Mouse (Mus musculus) kidney, adult 2 months (tissue): ENCODE results near the gene Eps15l1. TPM values are rescaled to one million over a fixed set of nuclear protein-coding genes. Genes with fewer than 3 reads are reported as not detected.

Experiments
- DNase-seq: peaks from one replicate; pipeline ENCODE4 v3.0.0; 2021
- H3K27ac ChIP-seq: fragments of 200-500 bp; 2 replicates; pipeline ENCODE4 v1.5.1; 2012; ENCODE audit warnings: low read depth, low read length, control low read depth, inconsistent platforms; ENCODE audit not compliant: insufficient read depth
- H3K27me3 ChIP-seq: fragments of 200-500 bp; replicated peaks from 2 replicates; pipeline ENCODE4 v1.6.1; 2012; ENCODE audit warnings: mild to moderate bottlenecking, moderate library complexity, low read length, inconsistent platforms; ENCODE audit not compliant: control insufficient read depth, insufficient read depth
- H3K36me3 ChIP-seq: fragments of 200-500 bp; 2 replicates; pipeline ENCODE4 v1.6.1; 2012; ENCODE audit warnings: mild to moderate bottlenecking, moderate library complexity, low read length, inconsistent platforms; ENCODE audit not compliant: control insufficient read depth, insufficient read depth
- H3K4me1 ChIP-seq: fragments of 200-500 bp; 2 replicates; pipeline ENCODE4 v1.6.1; 2011; ENCODE audit warnings: low read length; ENCODE audit not compliant: control insufficient read depth, insufficient read depth
- H3K4me3 ChIP-seq: fragments of 200-500 bp; 2 replicates; pipeline ENCODE4 v1.5.1; 2011; ENCODE audit warnings: mild to moderate bottlenecking, low read depth, low read length, control low read depth; ENCODE audit not compliant: insufficient read depth
- CTCF ChIP-seq: fragments of 200-500 bp; conservative IDR thresholded peaks from 2 replicates; pipeline ENCODE4 v1.5.1; 2011; ENCODE audit warnings: low read depth, mild to moderate bottlenecking, control low read depth, low read length, moderate library complexity, mixed read lengths; ENCODE audit not compliant: insufficient read depth, insufficient read length
- POLR2A ChIP-seq: fragments of 200-500 bp; IDR thresholded peaks from one replicate; pipeline ENCODE4 v1.6.1; 2011; ENCODE audit warnings: low read depth, low read length, control low read depth
- WGBS: fragments of 180-500 bp; shearing (Covaris S2); methylation state at CpG from one replicate; pipeline ENCODE4 v1.1.7; 2018; 5-methylcytosine and 5-hydroxymethylcytosine counted together
- polyA plus RNA-seq: library from polyadenylated mRNA; depleted of rRNA; stranded (reverse); fragments of >200 nt; gene quantifications from 2 replicates; pipeline ENCODE4 v1.2.3, GENCODE M21; 2012

Gene Eps15l1
- polyA plus RNA-seq, 1 experiment, result 30.3 TPM

GRCm38 (mm10) chr8:72330806-72331516, 90.3 kb downstream of the Eps15l1 start:
- WGBS, result 81% methylated on average over 6 of the region's 6 CpGs
- H3K4me1 ChIP-seq, result peaks cover 7% of the 10 kb centered on the region; the same call in 1 of the 2 replicates
- H3K36me3 ChIP-seq, result no peaks in the 10 kb centered on the region
- no peaks in the 10 kb centered on the region for H3K27me3 ChIP-seq
- no peak overlapping the region for H3K4me3 ChIP-seq
- TF ChIP-seq POLR2A, result no peak
- no peak overlapping the region for H3K27ac ChIP-seq
- DNase-seq, result no peak

DNA sequence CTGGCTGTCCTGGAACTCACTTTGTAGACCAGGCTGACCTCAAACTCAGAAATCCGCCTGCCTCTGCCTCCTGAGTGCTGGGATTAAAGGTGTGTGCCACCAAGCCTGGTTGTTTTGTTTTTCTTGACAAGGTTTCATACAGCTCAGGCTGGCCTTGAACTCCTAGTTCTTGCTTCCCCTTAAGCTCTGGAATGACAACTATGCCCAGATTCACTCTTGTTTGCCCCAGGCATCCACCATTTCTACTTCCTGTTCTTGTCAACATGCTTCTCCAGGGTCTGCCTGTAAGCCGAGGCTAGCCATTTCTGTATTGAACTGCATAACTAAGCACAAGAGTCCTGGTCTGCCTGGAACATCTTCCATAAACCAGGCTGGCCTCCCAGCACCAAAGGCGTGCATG, 92.1 kb downstream of the Eps15l1 start:
- WGBS, result 90% methylated on average over 3 of the region's 3 CpGs
- no peak for TF ChIP-seq CTCF
- TF ChIP-seq POLR2A, result no peak

DNA sequence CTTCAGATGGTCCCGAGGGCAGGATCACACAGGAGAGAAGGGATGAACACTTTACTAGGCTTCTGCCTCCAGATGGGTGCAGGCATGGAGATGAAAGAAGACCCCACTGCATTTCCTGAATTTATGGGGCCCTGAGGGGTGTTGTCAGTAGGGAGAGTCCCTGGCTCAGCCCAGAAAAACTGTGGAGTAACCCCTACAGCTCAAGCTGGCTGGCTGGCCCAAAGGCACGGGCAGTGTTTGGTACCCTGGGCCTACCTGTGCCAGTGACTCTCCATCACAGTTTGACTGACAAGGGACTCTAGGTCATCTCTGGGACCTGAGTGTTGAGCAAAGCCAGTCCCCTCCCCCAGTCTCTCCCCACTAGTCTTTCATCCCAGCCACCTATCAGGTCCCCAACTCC, 96.6 kb downstream of the Eps15l1 start:
- DNase-seq, result no peak
- Histone ChIP-seq H3K36me3 (no peaks in the 10 kb centered on the region), H3K4me1 (no peaks in the 10 kb centered on the region), H3K27me3 (no peaks in the 10 kb centered on the region), H3K4me3 (no peak overlapping the region), H3K27ac (no peak overlapping the region)
- 68% methylated on average over 2 of the region's 2 CpGs for WGBS
- TF ChIP-seq POLR2A (no peak), CTCF (no peak)

More for the DNA sequence above, 92.1 kb downstream of the Eps15l1 start:
- H3K4me1 ChIP-seq, result peaks cover 7% of the 10 kb centered on the region; the same call in 1 of the 2 replicates
- no peak overlapping the region for H3K4me3 ChIP-seq
- no peak overlapping the region for H3K27ac ChIP-seq
- H3K36me3 ChIP-seq, result no peaks in the 10 kb centered on the region
- DNase-seq, result no peak
- H3K27me3 ChIP-seq, result no peaks in the 10 kb centered on the region

GRCm38 (mm10) chr8:72324036-72324706, 97.1 kb downstream of the Eps15l1 start:
- H3K27me3 ChIP-seq, result no peaks in the 10 kb centered on the region
- no peak for DNase-seq
- 75% methylated on average over 10 of the region's 10 CpGs for WGBS
- H3K36me3 ChIP-seq, result no peaks in the 10 kb centered on the region
- no peak overlapping the region for H3K4me3 ChIP-seq
- TF ChIP-seq POLR2A, result no peak
- no peak for TF ChIP-seq CTCF
- H3K27ac ChIP-seq, result no peak overlapping the region
- no peaks in the 10 kb centered on the region for H3K4me1 ChIP-seq

DNA sequence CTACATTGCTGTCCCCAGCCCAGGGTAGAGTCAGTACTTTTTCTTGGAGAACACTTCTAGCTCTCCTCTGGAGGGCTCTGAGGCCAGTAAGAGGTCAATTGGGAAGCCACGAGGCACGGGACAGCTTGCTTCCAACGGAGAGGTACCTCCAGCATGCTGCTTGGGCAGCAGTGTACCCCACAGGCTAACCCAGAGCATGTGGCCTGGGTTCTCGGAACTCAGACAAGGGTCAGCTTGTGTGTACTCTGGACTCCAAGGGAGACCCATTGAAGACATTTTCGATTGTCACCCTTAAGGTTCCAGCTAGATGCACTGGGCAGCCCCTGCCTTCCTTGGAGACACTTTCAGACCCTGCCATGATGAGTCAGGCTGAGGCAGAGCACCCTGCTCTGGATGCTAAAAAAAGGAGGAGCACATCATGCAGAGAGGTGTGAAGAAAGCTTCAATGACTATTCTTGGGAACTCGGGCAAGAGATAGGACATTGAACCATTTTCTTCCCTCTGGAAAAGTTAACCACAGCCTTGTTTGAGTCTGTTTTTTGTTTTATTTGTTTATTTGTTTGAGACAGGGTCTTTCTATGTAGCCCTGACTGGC, 98.0 kb downstream of the Eps15l1 start:
- DNase-seq, result no peak
- Histone ChIP-seq H3K4me3 (peak overlapping the region; percentile 59; the same call in 1 of the 2 replicates), H3K27ac (peak overlapping the region; percentile 5), H3K36me3 (no peaks in the 10 kb centered on the region), H3K27me3 (no peaks in the 10 kb centered on the region), H3K4me1 (no peaks in the 10 kb centered on the region)
- TF ChIP-seq POLR2A, result no peak
- TF ChIP-seq CTCF, result no peak
- 63% methylated on average over 6 of the region's 6 CpGs for WGBS

GRCm38 (mm10) chr8:72322471-72322889, 98.8 kb downstream of the Eps15l1 start:
- Histone ChIP-seq H3K27ac (peak overlapping the region; percentile 5), H3K4me3 (peak overlapping the region; percentile 59), H3K27me3 (no peaks in the 10 kb centered on the region), H3K36me3 (no peaks in the 10 kb centered on the region), H3K4me1 (no peaks in the 10 kb centered on the region)
- peak; percentile 31 for DNase-seq
- TF ChIP-seq CTCF (no peak), POLR2A (no peak)
- 69% methylated on average over 7 of the region's 7 CpGs for WGBS
